Mouse (Mus musculus) Patski (cell line): ENCODE data around the gene Uvrag. TPM values are rescaled to one million over a fixed set of nuclear protein-coding genes. Genes with fewer than 3 reads are reported as not detected.

Source experiments
- ATAC-seq: fragments of 100-300 bp; one replicate; pipeline ENCODE4 v1.8.0; 2021
- CTCF ChIA-PET: fragments of 350-600 bp; sonication (Branson Sonifier 250); formaldehyde crosslinking; loops from one replicate; lab custom pipeline; 2022; ENCODE audit warnings: inconsistent platforms; lab: Charles Lee
- POLR2A ChIA-PET: fragments of 350-600 bp; sonication (Branson Sonifier 250); formaldehyde crosslinking; loops from one replicate; lab custom pipeline; 2022; ENCODE audit warnings: antibody characterized with exemption, inconsistent platforms; lab: Charles Lee
- DNase-seq: peaks from one replicate; pipeline ENCODE4 v3.0.0-alpha.2; 2011; ENCODE audit warnings: low read depth, low spot score
- H3K27me3 ChIP-seq: fragments of 371-371 bp; one replicate; pipeline ENCODE4 v1.5.1; 2021
- CTCF ChIP-seq: fragments of 100-300 bp; IDR thresholded peaks from one replicate; pipeline ENCODE4 v1.5.1; 2021
- in situ Hi-C: fragments of 300-500 bp; cut with MboI; formaldehyde crosslinking; loops from 3 replicates; pipeline ENCODE4 v1.11.1; 2018; ENCODE audit warnings: low pct_unique_long_range_greater_than_20kb, mixed read lengths
- polyA plus RNA-seq: library from polyadenylated mRNA; unstranded; gene quantifications from one replicate; pipeline ENCODE4 v1.2.3, GENCODE M21; 2021

Uvrag gene
- polyA plus RNA-seq, 1 experiment from 2014 or later = 29.6 TPM

GRCm38 (mm10) chr7:99179271-99179670, 38.3 kb upstream of the Uvrag start:
- peaks cover 6% of the 10 kb centered on the region for H3K27me3 ChIP-seq
- ATAC-seq = no peak
- ChIA-PET CTCF (no interaction called here), POLR2A (no interaction called here)
- in situ Hi-C loops = no loop called here
- no peak for DNase-seq
- no peak for TF ChIP-seq CTCF

DNA sequence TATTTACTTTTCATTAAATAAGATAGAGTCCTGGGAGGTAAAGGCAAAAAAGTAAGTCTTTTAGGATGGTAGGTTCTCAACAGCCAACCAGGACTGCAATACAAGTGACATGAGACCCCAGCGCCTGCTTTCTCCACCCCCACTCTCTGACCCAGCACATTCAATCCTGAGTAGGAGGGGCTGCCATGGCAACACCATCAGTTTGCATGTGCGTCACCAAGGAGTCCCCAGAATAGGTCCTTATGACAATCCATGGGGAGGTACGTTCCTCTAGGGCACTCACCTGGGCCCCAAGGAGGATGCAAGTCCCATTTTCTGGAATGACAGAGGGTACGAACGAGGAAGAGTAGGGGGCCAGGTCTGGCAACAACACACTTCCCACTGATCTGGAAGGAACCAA, 36.4 kb upstream of the Uvrag start:
- H3K27me3 ChIP-seq = peaks cover 6% of the 10 kb centered on the region
- TF ChIP-seq CTCF = no peak
- in situ Hi-C loops = no loop called here
- DNase-seq (no peak), ATAC-seq (no peak)
- POLR2A ChIA-PET = no interaction called here
- CTCF ChIA-PET = no interaction called here

- TF ChIP-seq CTCF = no peak
- ChIA-PET POLR2A (no interaction called here), CTCF (interaction anchor here (1.7 kb wide), 1 partner anchor 25 kb away, joined by 6 read pairs; no protein-coding TSS in a partner anchor)
- no peak for DNase-seq
- ATAC-seq = no peak
- in situ Hi-C loops = no loop called here
- H3K27me3 ChIP-seq = peaks cover 6% of the 10 kb centered on the region
Observed at GRCm38 (mm10) chr7:99175666-99176065, 34.7 kb upstream of the Uvrag start.

GRCm38 (mm10) chr7:99175118-99175517, 34.2 kb upstream of the Uvrag start:
- TF ChIP-seq CTCF = no peak
- in situ Hi-C loops = no loop called here
- CTCF ChIA-PET = interaction anchor here (1.7 kb wide), 1 partner anchor 24 kb away, joined by 6 read pairs; no protein-coding TSS in a partner anchor

GRCm38 (mm10) chr7:99174006-99174405, 33.1 kb upstream of the Uvrag start:
- ATAC-seq (no peak), DNase-seq (no peak)
- peaks cover 6% of the 10 kb centered on the region for H3K27me3 ChIP-seq
- CTCF ChIA-PET = interaction anchor here (1.1 to 1.7 kb wide), 2 partner anchors 8 to 23 kb away, joined by 3 to 6 read pairs; no protein-coding TSS in a partner anchor
- in situ Hi-C loops = no loop called here
- POLR2A ChIA-PET = no interaction called here
- TF ChIP-seq CTCF = no peak

More at GRCm38 (mm10) chr7:99175118-99175517, 34.2 kb upstream of the Uvrag start:
- ATAC-seq = no peak
- peaks cover 6% of the 10 kb centered on the region for H3K27me3 ChIP-seq
- POLR2A ChIA-PET = no interaction called here
- no peak for DNase-seq

DNA sequence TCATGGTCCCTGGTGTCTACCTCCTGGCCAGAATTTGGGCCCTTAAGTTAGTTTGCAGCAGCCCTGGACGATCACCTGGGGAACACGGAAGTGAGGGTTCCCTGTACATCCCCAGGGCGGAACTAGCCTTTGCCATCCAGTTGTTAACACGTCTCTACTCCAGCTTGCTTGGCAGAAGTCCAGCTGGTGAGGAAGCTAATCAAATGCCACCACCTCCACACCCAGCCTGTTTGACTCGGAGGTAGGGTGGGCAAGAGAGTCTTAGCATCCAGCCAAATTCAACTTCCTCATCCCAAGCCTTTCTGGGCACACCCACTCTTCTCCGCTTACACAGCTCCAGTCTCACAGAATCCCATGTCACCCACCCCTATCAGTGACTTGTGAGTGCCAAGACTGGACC, 32.0 kb upstream of the Uvrag start:
- TF ChIP-seq CTCF = no peak
- DNase-seq = no peak
- ChIA-PET CTCF (no interaction called here), POLR2A (no interaction called here)
- H3K27me3 ChIP-seq = peaks cover 3% of the 10 kb centered on the region
- no peak for ATAC-seq
- in situ Hi-C loops = no loop called here

GRCm38 (mm10) chr7:99171730-99172463, 31.0 kb upstream of the Uvrag start:
- in situ Hi-C loops = no loop called here
- H3K27me3 ChIP-seq = no peaks in the 10 kb centered on the region
- DNase-seq = no peak
- ChIA-PET CTCF (no interaction called here), POLR2A (no interaction called here)
- TF ChIP-seq CTCF = no peak
- ATAC-seq = no peak

DNA sequence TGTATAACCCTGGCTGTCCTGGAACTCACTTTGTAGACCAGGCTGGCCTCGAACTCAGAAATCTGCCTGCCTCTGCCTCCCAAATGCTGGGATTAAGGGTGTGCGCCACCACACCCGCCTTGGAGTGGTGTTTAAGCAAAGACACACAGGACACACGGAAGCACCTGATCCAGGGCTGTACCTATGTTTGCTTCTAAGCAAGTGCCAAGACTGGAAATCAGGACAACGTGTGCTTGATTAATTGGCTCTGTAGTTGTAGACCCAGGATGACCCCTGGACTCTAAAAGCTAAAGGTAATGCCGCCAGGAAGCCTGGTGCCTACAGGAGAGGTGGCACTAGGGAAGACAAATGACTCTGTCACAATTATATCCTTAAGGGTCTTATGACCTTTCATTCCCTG, 29.6 kb upstream of the Uvrag start:
- DNase-seq (no peak), ATAC-seq (no peak)
- TF ChIP-seq CTCF = no peak
- in situ Hi-C loops = no loop called here
- ChIA-PET POLR2A (no interaction called here), CTCF (interaction anchor here (1.3 kb wide), 1 partner anchor 19 kb away, joined by 6 read pairs; no protein-coding TSS in a partner anchor)
- no peaks in the 10 kb centered on the region for H3K27me3 ChIP-seq

DNA sequence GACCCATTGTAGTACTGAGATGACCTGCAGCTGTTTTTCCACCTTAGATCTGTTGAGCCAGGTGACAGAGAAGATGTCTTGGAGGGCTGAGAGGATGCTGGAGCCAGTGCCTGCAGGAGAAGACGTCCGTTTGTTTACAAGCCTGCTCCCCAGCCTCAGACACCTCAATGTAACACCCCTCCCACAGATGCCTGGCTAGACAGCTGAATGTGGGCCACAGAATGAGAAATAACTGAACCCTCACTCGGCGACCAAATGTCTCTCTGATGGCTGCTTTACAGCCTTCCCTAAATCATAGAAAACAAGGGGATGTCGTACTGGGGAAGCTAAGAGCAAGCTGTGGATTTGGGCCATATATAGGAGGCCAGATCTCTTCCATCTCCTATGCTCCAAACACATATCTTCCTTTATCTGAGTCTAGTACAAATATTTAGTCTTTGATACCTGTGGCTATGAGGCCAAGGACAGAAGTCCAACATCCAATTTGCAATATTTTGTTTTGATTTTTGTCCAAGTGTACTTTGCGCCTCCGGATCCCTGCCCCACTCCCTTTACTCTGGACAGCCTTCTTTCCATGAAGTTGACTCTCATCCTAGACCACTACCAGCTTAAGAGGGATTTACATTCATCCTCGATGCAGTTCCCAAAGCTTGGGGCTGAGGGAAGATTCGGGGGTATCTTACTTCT, 28.9 kb upstream of the Uvrag start:
- in situ Hi-C loops = no loop called here
- no peak for ATAC-seq
- TF ChIP-seq CTCF = no peak
- ChIA-PET CTCF (interaction anchor here (1.3 kb wide), 1 partner anchor 19 kb away, joined by 6 read pairs; no protein-coding TSS in a partner anchor), POLR2A (no interaction called here)
- DNase-seq = no peak
- H3K27me3 ChIP-seq = no peaks in the 10 kb centered on the region

GRCm38 (mm10) chr7:99168756-99169155, 27.8 kb upstream of the Uvrag start:
- ChIA-PET CTCF (interaction anchor here (1.0 to 3.1 kb wide), 2 partner anchors 11 to 17 kb away, joined by 3 to 24 read pairs; no protein-coding TSS in a partner anchor), POLR2A (no interaction called here)
- TF ChIP-seq CTCF = no peak
- ATAC-seq = no peak
- no peak for DNase-seq
- in situ Hi-C loops = no loop called here
- no peaks in the 10 kb centered on the region for H3K27me3 ChIP-seq

GRCm38 (mm10) chr7:99167939-99168338, 27.0 kb upstream of the Uvrag start:
- ATAC-seq (peak; percentile 67), DNase-seq (peak; percentile 54)
- H3K27me3 ChIP-seq = no peaks in the 10 kb centered on the region
- POLR2A ChIA-PET = no interaction called here
- in situ Hi-C loops = no loop called here
- no peak for TF ChIP-seq CTCF
- CTCF ChIA-PET = interaction anchor here (1.0 to 3.1 kb wide), 3 partner anchors 10 to 62 kb away, joined by 3 to 24 read pairs (median 3); no protein-coding TSS in a partner anchor
